Mouse (Mus musculus) megakaryocyte-erythroid progenitor cell, adult 5-6 weeks (primary cell): Measurements from ENCODE around the gene Ubash3b. TPM values are rescaled to one million over a fixed set of nuclear protein-coding genes. Genes with fewer than 3 reads are reported as not detected.

Experiments
- ATAC-seq: replicated peaks from 2 replicates; pipeline ENCODE4 v1.8.0; 2016; ENCODE audit warnings: mild to moderate bottlenecking, inconsistent platforms; ENCODE audit not compliant: severe bottlenecking, poor library complexity, low FRiP score, low TSS enrichment
- total RNA-seq, 2 experiments: library from RNA; stranded (forward) in 1 of 2; stranded (reverse) in 1 of 2; fragments of 200-1000, 215-1000 nt in 1 of 2; fragments of >200 nt in 1 of 2; fragmentation: Nextera tagmentation in 1 of 2; gene quantifications; 2 replicates each; pipeline ENCODE4 v1.2.3; 2014 to 2017

Gene Ubash3b
- total RNA-seq (2014; fragmentation: Nextera tagmentation) (5.6 and 13.3 TPM in 2 replicates), total RNA-seq (2017) (3.7 and 4.0 TPM in 2 replicates)

- ATAC-seq, result no peak
Measured at GRCm38 (mm10) chr9:41161413-41161812, at the start of gene Ubash3b. Ubash3b (minus strand) TSS chr9:41161697.

- ATAC-seq, result peak; percentile 98
Measured at GRCm38 (mm10) chr9:41207130-41208104, 45.9 kb upstream of the Ubash3b start.

- ATAC-seq, result no peak
Measured at GRCm38 (mm10) chr9:41206717-41207116, 45.2 kb upstream of the Ubash3b start.

- no peak for ATAC-seq
Measured at GRCm38 (mm10) chr9:41205267-41205666, 43.8 kb upstream of the Ubash3b start.

- ATAC-seq, result no peak
Measured at GRCm38 (mm10) chr9:41199456-41200252, 38.2 kb upstream of the Ubash3b start.

GRCm38 (mm10) chr9:41198501-41199265 lies 37.2 kb upstream of the Ubash3b start:
- no peak for ATAC-seq

- ATAC-seq, result peak; percentile 94
Measured at GRCm38 (mm10) chr9:41195742-41196311, 34.3 kb upstream of the Ubash3b start.

GRCm38 (mm10) chr9:41191651-41192210 lies 30.2 kb upstream of the Ubash3b start:
- ATAC-seq, result no peak

- peak; percentile 60 for ATAC-seq
Measured at GRCm38 (mm10) chr9:41190745-41191482, 29.4 kb upstream of the Ubash3b start.

- ATAC-seq, result no peak
Measured at GRCm38 (mm10) chr9:41187939-41188338, 26.4 kb upstream of the Ubash3b start.

GRCm38 (mm10) chr9:41187498-41187897 lies 26.0 kb upstream of the Ubash3b start:
- no peak for ATAC-seq

- ATAC-seq, result no peak
Measured at GRCm38 (mm10) chr9:41185331-41185730, 23.8 kb upstream of the Ubash3b start.

- peak; percentile 89 for ATAC-seq
Measured at GRCm38 (mm10) chr9:41182550-41182949, 21.1 kb upstream of the Ubash3b start.

GRCm38 (mm10) chr9:41181803-41182202 lies 20.3 kb upstream of the Ubash3b start:
- ATAC-seq, result no peak

- ATAC-seq, result no peak
Measured at GRCm38 (mm10) chr9:41181372-41181771, 19.9 kb upstream of the Ubash3b start.

GRCm38 (mm10) chr9:41179056-41179455 lies 17.6 kb upstream of the Ubash3b start:
- no peak for ATAC-seq

GRCm38 (mm10) chr9:41173158-41173557 lies 11.7 kb upstream of the Ubash3b start:
- 0 out of 2 replicates have a peak, but pooled peaks have one; percentile 8 for ATAC-seq

GRCm38 (mm10) chr9:41172426-41172825 lies 10.9 kb upstream of the Ubash3b start:
- 0 out of 2 replicates have a peak, but pooled peaks have one; percentile 43 for ATAC-seq
